Mouse (Mus musculus) G1E (cell line): Measurements from ENCODE around the gene Cldn24. TPM values are rescaled to one million over a fixed set of nuclear protein-coding genes. Genes with fewer than 3 reads are reported as not detected.

Experiments
- ATAC-seq: 2 replicates; pipeline ENCODE4 v1.8.0; 2016; ENCODE audit warnings: mild to moderate bottlenecking; ENCODE audit not compliant: insufficient number of reproducible peaks, poor library complexity, low FRiP score, severe bottlenecking; ENCODE audit errors: extremely low read depth
- DNase-seq: peaks from one replicate; pipeline ENCODE4 v3.0.0; 2012; ENCODE audit warnings: low spot score
- H3K27me3 ChIP-seq: 2 replicates; pipeline ENCODE4 v1.6.1; 2012; ENCODE audit warnings: mild to moderate bottlenecking, low read length, inconsistent platforms; ENCODE audit not compliant: insufficient read depth
- H3K36me3 ChIP-seq: replicated peaks from 2 replicates; pipeline ENCODE3; 2012; ENCODE audit warnings: mild to moderate bottlenecking, inconsistent platforms
- H3K4me1 ChIP-seq: 2 replicates; pipeline ENCODE4 v1.6.1; 2012; ENCODE audit warnings: low read depth, low read length, inconsistent platforms, mixed read lengths; ENCODE audit not compliant: insufficient read depth
- H3K4me3 ChIP-seq: 2 replicates; pipeline ENCODE4 v1.5.1; 2012; ENCODE audit warnings: low read depth, mild to moderate bottlenecking, inconsistent platforms, low read length, moderate library complexity, mixed read lengths
- H3K9me3 ChIP-seq: replicated peaks from 2 replicates; pipeline ENCODE4 v1.6.1; 2012; ENCODE audit warnings: inconsistent platforms
- CTCF ChIP-seq: IDR thresholded peaks from 2 replicates; pipeline ENCODE4 v1.5.1; 2012; ENCODE audit warnings: low read depth, low read length, inconsistent platforms, mixed read lengths
- GATA1 ChIP-seq: IDR thresholded peaks from 2 replicates; pipeline ENCODE4 v1.6.1; 2012; ENCODE audit warnings: borderline replicate concordance, low read length, inconsistent platforms, mixed read lengths
- GATA2 ChIP-seq: IDR thresholded peaks from 2 replicates; pipeline ENCODE4 v1.6.1; 2012; ENCODE audit warnings: low read depth, low read length, inconsistent platforms, borderline replicate concordance
- POLR2AphosphoS5 ChIP-seq: IDR thresholded peaks from 2 replicates; pipeline ENCODE4 v1.6.1; 2012; ENCODE audit warnings: low read depth, low read length, inconsistent platforms; ENCODE audit not compliant: insufficient replicate concordance
- TAL1 ChIP-seq: conservative IDR thresholded peaks from 2 replicates; pipeline ENCODE4 v1.6.1; 2012; ENCODE audit warnings: low read depth, low read length, inconsistent platforms, mixed read lengths
- polyA plus RNA-seq: library from polyadenylated mRNA; stranded (reverse); fragments of >175 nt; gene quantifications from 2 replicates; pipeline ENCODE4 v1.2.3, GENCODE M21; 2012
- total RNA-seq, 2 experiments: library from RNA; stranded (forward) in 1 of 2; stranded (reverse) in 1 of 2; fragments of 200-1000 nt in 1 of 2; fragments of >200 nt in 1 of 2; fragmentation: Nextera tagmentation in 1 of 2; gene quantifications; 2 replicates each; pipeline ENCODE4 v1.2.3; 2014 to 2017

Gene Cldn24
- not detected in 2 replicates for total RNA-seq (2014; fragmentation: Nextera tagmentation)
- total RNA-seq (2017), result 0.33 TPM in 1 of 2 replicates, not detected in the other
- not detected in 2 replicates for polyA plus RNA-seq

DNA sequence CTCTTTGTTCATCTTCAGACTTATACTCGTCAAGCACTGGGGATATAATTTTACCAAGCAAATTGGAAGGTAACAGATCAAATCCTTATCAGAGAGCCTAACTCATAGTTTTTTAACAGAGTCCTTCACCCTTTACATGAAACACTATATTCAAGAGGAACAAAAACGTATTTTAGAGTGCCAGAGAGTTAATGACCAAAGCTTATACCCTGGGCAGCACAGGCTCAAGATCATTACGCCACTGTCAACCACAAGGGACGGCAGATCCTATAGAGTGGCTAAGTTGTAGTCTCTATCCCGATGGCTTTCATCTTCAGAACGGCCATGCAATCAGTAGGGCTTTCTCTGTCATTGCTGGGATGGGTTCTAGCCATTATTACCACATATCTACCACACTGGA, at the start of gene Cldn24:
Cldn24 (plus strand) TSS at position 301 of the 400 bp plus-strand sequence.
- ATAC-seq, result no peak
- Histone ChIP-seq H3K4me1 (no peaks in the 10 kb centered on the region), H3K4me3 (no peak within 1 kb of the TSS), H3K36me3 (no peaks in the 10 kb centered on the region), H3K27me3 (no peaks in the 10 kb centered on the region), H3K9me3 (no peaks in the 10 kb centered on the region)
- DNase-seq, result no peak
- no peak for TF ChIP-seq GATA2
- TF ChIP-seq POLR2AphosphoS5, result no peak
- no peak for TF ChIP-seq TAL1
- no peak for TF ChIP-seq CTCF
- TF ChIP-seq GATA1, result no peak

DNA sequence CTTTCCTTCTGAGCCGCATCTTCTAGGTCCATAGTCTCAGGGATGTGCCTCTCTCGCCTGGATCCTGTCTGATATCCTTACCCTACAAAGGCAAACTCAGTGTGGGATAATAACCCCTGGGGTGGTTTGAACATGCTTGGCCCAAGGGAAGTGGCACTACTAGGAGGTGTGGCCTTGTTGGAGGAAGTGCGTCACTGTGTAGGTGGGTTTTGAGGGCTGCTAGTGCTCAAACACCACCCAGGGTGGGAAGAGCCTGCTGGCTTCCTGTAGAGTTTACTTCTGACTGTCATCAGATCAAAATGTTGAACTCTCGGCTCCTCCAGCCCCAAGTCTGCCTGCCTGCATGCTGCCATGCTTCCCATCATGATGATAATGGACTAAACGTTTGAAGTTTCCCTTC, 49.0 kb upstream of the Cldn24 start:
- DNase-seq, result no peak
- H3K4me1 ChIP-seq, result no peaks in the 10 kb centered on the region

GRCm38 (mm10) chr8:47777415-47777814, 44.5 kb upstream of the Cldn24 start:
- H3K27me3 ChIP-seq, result no peaks in the 10 kb centered on the region; the same call in 1 of the 2 replicates
- ATAC-seq (no peak), DNase-seq (no peak)
- H3K4me3 ChIP-seq, result no peak overlapping the region
- no peaks in the 10 kb centered on the region for H3K36me3 ChIP-seq
- H3K4me1 ChIP-seq, result no peaks in the 10 kb centered on the region
- H3K9me3 ChIP-seq, result no peaks in the 10 kb centered on the region
- TF ChIP-seq TAL1 (no peak), CTCF (no peak), GATA2 (no peak), GATA1 (no peak), POLR2AphosphoS5 (no peak)

More for the DNA sequence above, 49.0 kb upstream of the Cldn24 start:
- ATAC-seq, result no peak
- Histone ChIP-seq H3K9me3 (no peaks in the 10 kb centered on the region), H3K36me3 (no peaks in the 10 kb centered on the region), H3K4me3 (no peak overlapping the region), H3K27me3 (peaks cover 4% of the 10 kb centered on the region; the same call in 1 of the 2 replicates)
- TF ChIP-seq POLR2AphosphoS5 (no peak), CTCF (no peak), GATA2 (no peak), GATA1 (no peak), TAL1 (no peak)

GRCm38 (mm10) chr8:47779589-47779988, 42.4 kb upstream of the Cldn24 start:
- H3K4me1 ChIP-seq, result no peaks in the 10 kb centered on the region
- DNase-seq (no peak), ATAC-seq (no peak)
- H3K9me3 ChIP-seq, result no peaks in the 10 kb centered on the region
- TF ChIP-seq POLR2AphosphoS5 (no peak), GATA1 (no peak), TAL1 (no peak), GATA2 (no peak), CTCF (no peak)
- no peaks in the 10 kb centered on the region; the same call in 1 of the 2 replicates for H3K27me3 ChIP-seq
- H3K4me3 ChIP-seq, result no peak overlapping the region
- H3K36me3 ChIP-seq, result no peaks in the 10 kb centered on the region

- no peak for ATAC-seq
These were observed 40.1 kb upstream of the Cldn24 start for GRCm38 (mm10) chr8:47781881-47782280.

DNA sequence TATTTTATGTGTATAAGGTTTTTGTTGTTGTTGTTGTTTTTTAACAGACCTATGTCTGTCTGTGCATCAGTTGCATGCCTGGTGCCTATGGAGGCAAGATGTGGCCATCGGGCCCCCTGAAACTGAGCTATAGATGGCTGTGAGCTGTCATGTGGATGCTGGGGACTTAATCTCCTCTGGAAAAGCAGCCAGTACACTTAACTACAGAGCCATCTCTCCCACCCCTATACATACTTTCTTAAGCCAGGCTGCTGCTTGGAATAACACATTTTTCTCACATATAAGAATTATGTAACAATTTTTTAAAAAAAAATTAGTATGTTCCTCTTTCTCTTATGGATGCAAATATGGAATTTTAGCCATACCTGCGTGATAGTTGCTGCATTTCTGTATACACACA, 38.4 kb upstream of the Cldn24 start:
- H3K36me3 ChIP-seq, result no peaks in the 10 kb centered on the region
- ATAC-seq (no peak), DNase-seq (no peak)
- no peaks in the 10 kb centered on the region for H3K4me1 ChIP-seq
- no peaks in the 10 kb centered on the region for H3K27me3 ChIP-seq
- no peaks in the 10 kb centered on the region for H3K9me3 ChIP-seq
- no peak overlapping the region for H3K4me3 ChIP-seq
- TF ChIP-seq CTCF, result no peak
- no peak for TF ChIP-seq TAL1
- TF ChIP-seq GATA1, result no peak
- TF ChIP-seq GATA2, result no peak
- TF ChIP-seq POLR2AphosphoS5, result no peak

More at GRCm38 (mm10) chr8:47781881-47782280, 40.1 kb upstream of the Cldn24 start:
- no peaks in the 10 kb centered on the region; the same call in 1 of the 2 replicates for H3K27me3 ChIP-seq
- DNase-seq, result no peak
- TF ChIP-seq GATA1 (no peak), POLR2AphosphoS5 (no peak), CTCF (no peak), GATA2 (no peak), TAL1 (no peak)
- H3K4me3 ChIP-seq, result no peak overlapping the region
- H3K9me3 ChIP-seq, result no peaks in the 10 kb centered on the region
- no peaks in the 10 kb centered on the region for H3K36me3 ChIP-seq
- no peaks in the 10 kb centered on the region for H3K4me1 ChIP-seq

DNA sequence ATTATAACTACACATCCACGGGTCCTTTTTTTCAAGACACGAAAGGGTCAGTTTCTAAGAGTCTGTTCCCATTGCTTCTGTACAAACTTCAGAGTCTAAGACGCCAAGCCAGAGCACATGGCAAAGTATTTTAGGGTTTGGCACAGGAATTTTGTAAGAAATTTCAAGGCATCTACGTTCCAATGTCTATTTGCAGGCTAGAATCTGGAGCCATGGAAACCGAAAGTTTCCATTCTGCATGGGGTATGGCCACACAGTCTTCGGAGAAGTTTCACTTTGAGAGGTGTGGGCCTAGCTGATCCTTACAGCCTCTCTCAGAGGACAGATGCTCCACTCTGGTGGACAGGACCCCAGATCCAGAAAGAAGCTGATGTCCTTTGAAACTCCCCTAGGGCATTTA, 38.0 kb upstream of the Cldn24 start:
- Histone ChIP-seq H3K4me3 (no peak overlapping the region), H3K27me3 (no peaks in the 10 kb centered on the region), H3K36me3 (no peaks in the 10 kb centered on the region), H3K4me1 (no peaks in the 10 kb centered on the region), H3K9me3 (no peaks in the 10 kb centered on the region)
- ATAC-seq (no peak), DNase-seq (no peak)
- TF ChIP-seq TAL1, result no peak
- TF ChIP-seq POLR2AphosphoS5, result no peak
- TF ChIP-seq CTCF, result no peak
- no peak for TF ChIP-seq GATA1
- no peak for TF ChIP-seq GATA2
